Mouse (Mus musculus) mesoderm, embryonic 11.5 days (tissue): ENCODE results near the gene Bcl2l12.

Source experiments
- DNase-seq: peaks from one replicate; pipeline ENCODE4 v3.0.0-alpha.2; 2012; ENCODE audit warnings: low read depth, low spot score

Gene Bcl2l12

GRCm38 (mm10) chr7:44959281-44959680, 39.2 kb downstream of the Bcl2l12 start:
- DNase-seq, result no peak

- DNase-seq, result no peak
These were observed 40.3 kb downstream of the Bcl2l12 start for GRCm38 (mm10) chr7:44958208-44958607.

- no peak for DNase-seq
These were observed 41.2 kb downstream of the Bcl2l12 start for GRCm38 (mm10) chr7:44957183-44957835.

GRCm38 (mm10) chr7:44956266-44956665, 42.2 kb downstream of the Bcl2l12 start:
- DNase-seq, result no peak

- DNase-seq, result no peak
These were observed 42.9 kb downstream of the Bcl2l12 start for GRCm38 (mm10) chr7:44955628-44956027.

GRCm38 (mm10) chr7:44954091-44954885, 44.2 kb downstream of the Bcl2l12 start:
- no peak for DNase-seq

GRCm38 (mm10) chr7:44953561-44953960, 45.0 kb downstream of the Bcl2l12 start:
- no peak for DNase-seq

GRCm38 (mm10) chr7:44952611-44953306, 45.8 kb downstream of the Bcl2l12 start:
- DNase-seq, result peak; percentile 95

- peak; percentile 39 for DNase-seq
These were observed 46.6 kb downstream of the Bcl2l12 start for GRCm38 (mm10) chr7:44951960-44952359.

GRCm38 (mm10) chr7:44949922-44950321, 48.6 kb downstream of the Bcl2l12 start:
- DNase-seq, result no peak

GRCm38 (mm10) chr7:44942904-44943303, 55.6 kb downstream of the Bcl2l12 start, which contains the start of gene Tsks:
Gene Tsks, plus strand, starts transcription at chr7:44943204.
- DNase-seq, result no peak
